Mouse (Mus musculus) lung, postnatal 0 days (tissue): ENCODE data around the gene Zfp638.

Experiments
- CTCF ChIP-seq: IDR thresholded peaks from 2 replicates; pipeline ENCODE4 v1.5.1; 2016; ENCODE audit warnings: antibody characterized with exemption, mild to moderate bottlenecking
- EP300 ChIP-seq: IDR thresholded peaks from 2 replicates; pipeline ENCODE4 v1.6.1; 2016; ENCODE audit warnings: antibody characterized with exemption, mild to moderate bottlenecking, control low read depth

DNA sequence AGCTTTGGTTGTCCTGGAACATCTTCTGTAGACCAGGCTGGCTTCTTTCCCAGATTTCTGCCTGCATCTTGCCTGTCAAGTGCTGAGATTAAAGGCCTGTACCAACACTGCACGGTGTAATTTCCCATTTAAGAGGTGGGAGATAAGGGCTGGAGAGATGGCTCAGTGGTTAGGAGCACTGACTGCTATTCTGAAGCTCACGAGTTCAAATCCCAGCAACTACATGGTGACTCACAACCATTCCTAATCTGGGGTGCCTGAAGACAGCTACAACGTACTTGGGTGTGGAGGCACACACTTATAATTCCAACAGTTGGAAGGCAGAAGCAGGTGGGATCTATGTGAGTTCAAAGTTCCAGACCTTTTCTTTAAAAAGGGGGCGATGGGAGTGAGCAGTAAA is 46.8 kb downstream of the Zfp638 start:
- TF ChIP-seq EP300 (no peak), CTCF (no peak)
